Mouse (Mus musculus): ENCODE measurements around the gene Tspo2. TPM values are rescaled to one million over a fixed set of nuclear protein-coding genes. Genes with fewer than 3 reads are reported as not detected.
"Not testable (repeated sequence)": the region's sequence is repeated elsewhere in the genome, so short reads cannot be mapped to it uniquely, and the experiment has no call there.

The Tspo2 gene
- total RNA-seq (2021): not detected
- long read RNA-seq, experiment 1: 0 reads
- long read RNA-seq, experiment 2: 0 reads

- no peak for DNase-seq (ENCODE audit: low spot score in 2 of 2)
Measured at GRCm38 (mm10) chr17:48451353-48451675, at the start of gene Tspo2. Gene Tspo2 (minus strand): TSS chr17:48451522.

- DNase-seq (ENCODE audit: low spot score in 2 of 2): no peak
Measured at GRCm38 (mm10) chr17:48500846-48501445, 49.6 kb upstream of the Tspo2 start.

- no peak for DNase-seq (ENCODE audit: low spot score in 2 of 2)
Measured at GRCm38 (mm10) chr17:48497986-48498385, 46.7 kb upstream of the Tspo2 start.

GRCm38 (mm10) chr17:48493986-48494385 lies 42.7 kb upstream of the Tspo2 start:
- DNase-seq (ENCODE audit: low spot score in 2 of 2): no peak

- no peak for DNase-seq (ENCODE audit: low spot score in 2 of 2)
Measured at GRCm38 (mm10) chr17:48493582-48493981, 42.3 kb upstream of the Tspo2 start.

- DNase-seq (ENCODE audit: low spot score in 2 of 2): no peak
Measured at GRCm38 (mm10) chr17:48492621-48493020, 41.3 kb upstream of the Tspo2 start.

GRCm38 (mm10) chr17:48489466-48489865 lies 38.1 kb upstream of the Tspo2 start:
- DNase-seq (ENCODE audit: low spot score in 2 of 2): no peak

GRCm38 (mm10) chr17:48484191-48484590 lies 32.9 kb upstream of the Tspo2 start:
- no peak for DNase-seq (ENCODE audit: low spot score in 2 of 2)

GRCm38 (mm10) chr17:48483764-48484163 lies 32.4 kb upstream of the Tspo2 start:
- DNase-seq (ENCODE audit: low spot score in 2 of 2): no peak

- DNase-seq (ENCODE audit: low spot score in 2 of 2): no peak
Measured at GRCm38 (mm10) chr17:48479952-48480351, 28.6 kb upstream of the Tspo2 start.

- DNase-seq (ENCODE audit: low spot score in 2 of 2): no peak
Measured at GRCm38 (mm10) chr17:48475444-48475843, 24.1 kb upstream of the Tspo2 start.

- DNase-seq (ENCODE audit: low spot score in 2 of 2): not testable (repeated sequence)
Measured at GRCm38 (mm10) chr17:48474282-48474681, 23.0 kb upstream of the Tspo2 start.

GRCm38 (mm10) chr17:48467395-48468231 lies 16.3 kb upstream of the Tspo2 start:
- peak; percentile 80 to 81 for DNase-seq (ENCODE audit: low spot score in 2 of 2)

- no peak for DNase-seq (ENCODE audit: low spot score in 2 of 2)
Measured at GRCm38 (mm10) chr17:48466769-48467394, 15.6 kb upstream of the Tspo2 start.

- no peak for DNase-seq (ENCODE audit: low spot score in 2 of 2)
Measured at GRCm38 (mm10) chr17:48463391-48463790, 12.1 kb upstream of the Tspo2 start.

- no peak for DNase-seq (ENCODE audit: low spot score in 2 of 2)
Measured at GRCm38 (mm10) chr17:48462096-48462495, 10.8 kb upstream of the Tspo2 start.

- DNase-seq (ENCODE audit: low spot score in 2 of 2): no peak
Measured at GRCm38 (mm10) chr17:48457971-48458653, 6.8 kb upstream of the Tspo2 start.

- DNase-seq (ENCODE audit: low spot score in 2 of 2): no peak
Measured at GRCm38 (mm10) chr17:48455955-48456354, 4.6 kb upstream of the Tspo2 start.

- no peak for DNase-seq (ENCODE audit: low spot score in 2 of 2)
Measured at GRCm38 (mm10) chr17:48454688-48455087, 3.4 kb upstream of the Tspo2 start, which contains the start of gene Unc5cl. Gene Unc5cl (plus strand): TSS chr17:48454901.

- DNase-seq (ENCODE audit: low spot score in 2 of 2): no peak
Measured at GRCm38 (mm10) chr17:48454190-48454589, 2.9 kb upstream of the Tspo2 start.

- DNase-seq (ENCODE audit: low spot score in 2 of 2): no peak
Measured at GRCm38 (mm10) chr17:48453489-48453888, 2.2 kb upstream of the Tspo2 start.

Measured in adrenal gland, adult 18-20 months (tissue).